Mouse (Mus musculus) spleen, adult 2 months (tissue): Measurements from ENCODE around the gene Ap2s1.

Source experiments
- CTCF ChIP-seq: fragments of 200-500 bp; IDR thresholded peaks from 2 replicates; pipeline ENCODE4 v1.5.1; 2011; ENCODE audit warnings: mild to moderate bottlenecking, inconsistent platforms; ENCODE audit not compliant: insufficient read depth, insufficient read length, insufficient replicate concordance; ENCODE audit errors: extremely low read depth
- POLR2A ChIP-seq: fragments of 200-500 bp; IDR thresholded peaks from 2 replicates; pipeline ENCODE4 v1.6.1; 2011; ENCODE audit warnings: low read depth, low read length, inconsistent platforms

- no peak for TF ChIP-seq CTCF
- no peak for TF ChIP-seq POLR2A
Measured at GRCm38 (mm10) chr7:16781816-16782554, 43.8 kb downstream of the Ap2s1 start.
